Mouse (Mus musculus): ENCODE measurements around the gene Myo1b. TPM values are rescaled to one million over a fixed set of nuclear protein-coding genes. Genes with fewer than 3 reads are reported as not detected.

Gene Myo1b
- 21.5 TPM for polyA plus RNA-seq (2014; fragmentation: Illumina TruSeq; extraction: RNeasy Lipid Tissue Mini Kit (QIAGEN cat#74804); ENCODE audit: low replicate concordance)

GRCm38 (mm10) chr1:51915576-51916156, at the start of gene Myo1b:
TSS of gene Myo1b (minus strand) at chr1:51916071.

Other genes starting within 250 kb of the Myo1b start
- gene Stat4, start 71.1 kb upstream of the Myo1b start, polyA plus RNA-seq (2014; fragmentation: Illumina TruSeq; extraction: RNeasy Lipid Tissue Mini Kit (QIAGEN cat#74804); ENCODE audit: low replicate concordance): 5.6 TPM
- gene Stat1, start 203.4 kb upstream of the Myo1b start, polyA plus RNA-seq (2014; fragmentation: Illumina TruSeq; extraction: RNeasy Lipid Tissue Mini Kit (QIAGEN cat#74804); ENCODE audit: low replicate concordance): 103 TPM